Mouse (Mus musculus): ENCODE measurements around the gene Manba.
A peak's percentile ranks its signal among the peaks of the same experiment; 100 is the strongest.
"Not testable (repeated sequence)": the region's sequence is repeated elsewhere in the genome, so short reads cannot be mapped to it uniquely, and the experiment has no call there.

The Manba gene

DNA sequence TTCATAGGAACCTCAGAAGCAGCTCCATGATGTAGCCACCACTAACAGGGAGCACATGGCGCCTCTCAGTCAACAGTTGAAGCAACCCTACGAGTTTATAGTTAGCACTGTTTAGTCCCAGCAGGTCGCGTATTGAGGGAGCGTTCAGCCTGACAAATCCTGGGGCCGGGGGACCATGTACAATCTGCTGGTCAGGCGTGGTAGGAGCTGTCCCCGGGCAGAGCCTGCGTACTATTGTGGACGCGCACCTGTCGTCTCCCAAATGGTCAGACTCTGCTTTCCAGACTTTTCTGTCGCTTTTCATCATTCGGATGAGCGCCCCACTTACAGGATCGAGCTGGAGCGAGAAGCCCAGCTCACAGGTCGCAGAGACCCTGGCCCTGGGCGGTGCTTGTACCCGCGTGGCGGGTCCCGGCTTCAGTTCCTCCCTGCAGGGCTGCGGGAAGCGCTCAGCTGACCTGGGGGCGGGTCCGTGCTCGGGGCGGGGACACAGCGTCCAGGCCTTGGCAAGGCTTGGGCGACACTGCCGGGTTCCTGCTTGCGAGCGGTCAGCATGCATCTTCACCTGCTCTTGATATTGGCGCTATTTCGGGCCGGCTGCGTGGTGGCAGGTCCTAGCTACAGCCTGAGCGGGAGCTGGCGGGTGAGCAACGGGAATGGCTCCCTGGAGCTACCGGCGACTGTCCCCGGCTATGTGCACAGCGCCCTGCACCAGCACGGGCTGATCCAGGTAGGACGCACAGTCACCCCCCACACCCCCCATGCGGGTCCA is at the start of gene Manba:
TSS of gene Manba (plus strand) at position 484 of the 772 bp plus-strand sequence.
- peak; percentile 89 to 94 for DNase-seq

DNA sequence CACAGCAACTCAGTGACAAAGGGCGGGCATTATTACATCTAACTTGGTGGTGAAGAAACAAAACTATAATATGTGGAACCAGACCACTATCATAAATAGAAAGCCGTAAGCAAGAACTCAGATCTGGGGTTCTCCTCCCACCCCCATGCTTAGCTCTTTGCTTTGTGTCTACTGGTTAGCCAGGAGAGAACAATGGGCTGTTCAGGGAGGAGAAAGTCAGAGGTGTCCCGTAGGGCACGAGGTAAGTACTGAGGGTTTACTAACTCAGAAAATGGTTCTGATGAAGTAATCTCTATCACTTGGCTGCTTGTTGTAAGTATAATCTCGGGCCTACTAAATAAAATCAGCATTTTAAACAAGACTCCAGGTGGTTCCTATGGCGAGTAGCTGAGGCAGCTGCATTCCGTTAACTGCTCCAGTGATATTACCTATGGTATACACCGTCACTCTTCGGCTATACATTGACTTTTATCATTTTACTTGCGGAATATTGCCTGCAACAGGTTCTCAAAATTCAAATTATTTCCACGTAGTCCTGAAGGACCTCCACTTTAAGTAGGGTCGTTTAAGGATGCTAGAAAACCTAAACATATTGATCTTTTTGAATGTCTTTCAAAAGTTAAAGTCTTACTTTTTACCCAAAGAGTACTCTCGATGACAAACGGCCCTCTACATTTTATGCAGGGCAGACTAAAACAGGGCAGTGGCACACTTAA is 48.4 kb upstream of the Manba start:
- no peak for DNase-seq

DNA sequence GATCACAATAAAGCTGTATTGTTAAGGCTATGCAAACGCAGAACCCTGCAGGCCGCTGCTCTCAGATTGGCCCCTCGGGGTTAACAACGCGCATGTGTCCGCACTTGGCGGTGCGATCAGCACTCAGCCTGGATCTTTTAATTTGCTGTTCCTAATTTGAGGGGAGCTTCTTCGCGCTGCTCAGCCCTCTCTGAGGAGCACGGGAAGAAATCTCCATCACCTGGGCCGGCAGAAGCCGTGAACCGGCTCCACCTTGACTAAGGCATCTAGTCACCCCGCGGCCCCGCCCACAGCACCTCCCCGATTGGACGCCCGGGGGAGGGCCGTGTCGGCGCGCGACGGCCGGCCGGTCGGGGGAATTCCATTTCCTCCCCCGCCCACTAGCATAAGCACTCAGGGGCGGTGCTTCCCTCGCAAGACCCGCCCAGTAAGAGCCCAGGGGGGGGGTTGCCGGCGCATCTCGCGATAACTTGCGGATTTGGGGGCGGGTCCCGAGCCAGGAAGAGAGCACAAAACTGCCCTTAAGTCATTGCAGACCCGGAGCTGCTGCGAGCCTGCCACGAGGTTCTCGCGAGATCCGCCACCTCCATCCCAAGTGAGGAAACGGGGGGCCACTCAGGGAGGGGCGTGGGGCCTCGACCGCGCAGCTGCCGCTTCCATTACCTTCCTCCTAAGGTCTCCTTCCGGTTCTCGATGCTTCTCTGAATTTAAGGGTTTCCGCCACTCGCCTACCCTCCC is 47.5 kb upstream of the Manba start, which contains the start of gene Ube2d3:
TSS of gene Ube2d3 (plus strand) at position 392 of the 738 bp plus-strand sequence.
- DNase-seq, result peak; percentile 99

DNA sequence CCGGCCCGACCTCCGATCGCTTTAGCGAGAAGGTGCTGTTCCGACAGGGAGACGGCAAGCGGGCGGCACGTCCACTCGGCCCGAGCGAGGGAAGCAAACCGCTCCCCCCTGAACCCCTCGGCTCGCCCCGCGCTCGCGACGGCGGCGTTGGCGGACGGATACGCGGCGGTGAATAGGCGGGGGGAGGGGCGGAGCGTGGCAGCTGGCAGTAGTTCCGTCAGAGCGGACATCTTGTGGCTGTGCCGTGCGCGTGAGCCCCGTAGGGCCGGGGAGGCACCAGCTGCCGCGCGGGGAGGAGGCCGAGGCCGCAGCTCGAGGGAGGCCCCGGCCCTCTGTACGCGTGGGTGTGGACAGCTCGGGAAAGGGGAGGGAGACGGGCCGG is 46.9 kb upstream of the Manba start:
- peak; percentile 91 to 95 for DNase-seq

DNA sequence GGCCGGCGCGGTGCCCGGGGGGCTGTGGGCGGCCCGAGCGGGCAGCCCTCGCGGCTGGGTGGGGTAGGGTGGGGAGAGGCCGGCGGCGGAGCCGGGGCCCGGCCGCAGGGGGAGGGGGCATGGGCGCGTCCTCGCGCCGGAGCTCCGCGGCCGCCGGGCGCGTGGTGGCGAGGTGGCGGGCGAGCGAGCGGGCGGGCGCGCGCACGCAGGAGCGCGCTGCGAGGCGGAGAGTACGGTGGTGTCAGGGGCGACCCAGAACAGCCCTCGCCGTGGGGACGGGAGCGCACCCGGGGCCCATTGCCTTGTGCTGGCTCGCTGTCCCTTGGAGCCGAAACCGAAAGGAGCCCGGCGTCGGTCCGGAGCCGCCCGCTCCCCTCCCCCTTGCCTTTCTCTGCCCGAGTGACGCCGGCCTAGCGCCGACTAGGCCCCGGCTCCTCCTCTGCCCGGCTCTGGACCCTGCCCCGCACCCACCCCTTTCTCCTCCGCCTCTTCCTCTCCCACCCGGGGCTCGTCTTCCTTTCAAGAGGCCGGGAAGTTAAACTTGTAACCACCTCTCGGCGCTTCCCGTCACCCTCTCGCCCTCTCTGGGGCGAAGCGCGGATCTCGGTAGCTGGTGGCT is 46.4 kb upstream of the Manba start:
- peak; percentile 93 to 94 for DNase-seq

DNA sequence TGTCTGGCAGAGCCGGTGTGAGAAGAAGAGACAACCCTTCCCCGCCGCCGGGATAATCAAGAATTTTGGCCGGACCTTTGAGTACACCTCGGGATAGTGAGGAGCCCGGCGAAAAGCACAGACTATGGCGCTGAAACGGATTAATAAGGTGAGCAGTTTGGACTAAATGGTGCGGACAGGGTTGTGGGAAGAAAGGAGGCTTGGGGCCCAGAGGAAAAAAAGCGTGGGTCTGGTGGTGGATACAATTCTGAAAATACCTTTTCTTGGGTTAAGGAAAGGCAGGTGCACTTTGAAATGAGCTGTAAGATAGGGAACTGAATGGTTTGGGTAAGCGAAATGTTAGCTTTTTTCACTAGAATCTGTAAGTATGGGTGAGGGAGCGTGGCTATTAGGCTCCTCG is 45.8 kb upstream of the Manba start:
- no peak for DNase-seq

DNA sequence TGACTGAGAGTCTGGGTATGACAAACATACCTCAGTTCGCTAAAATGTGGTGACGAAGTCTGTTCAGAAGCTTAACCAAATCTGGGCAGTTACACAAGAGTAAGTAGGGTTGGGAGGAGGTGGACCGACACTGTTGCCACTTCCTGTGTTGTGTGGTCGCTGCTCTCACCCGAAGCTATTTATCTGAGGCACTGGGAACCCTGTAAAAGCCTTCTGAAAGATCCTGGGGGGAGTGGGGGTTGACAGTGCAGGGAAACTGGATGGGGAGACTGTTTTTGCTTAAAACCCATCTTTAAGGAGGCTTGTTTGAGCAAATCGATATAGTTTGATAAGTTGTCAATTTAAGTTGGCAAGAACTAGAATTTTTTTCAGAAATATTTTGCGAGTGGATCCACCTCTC is 45.2 kb upstream of the Manba start:
- DNase-seq, result peak; percentile 27 to 44

DNA sequence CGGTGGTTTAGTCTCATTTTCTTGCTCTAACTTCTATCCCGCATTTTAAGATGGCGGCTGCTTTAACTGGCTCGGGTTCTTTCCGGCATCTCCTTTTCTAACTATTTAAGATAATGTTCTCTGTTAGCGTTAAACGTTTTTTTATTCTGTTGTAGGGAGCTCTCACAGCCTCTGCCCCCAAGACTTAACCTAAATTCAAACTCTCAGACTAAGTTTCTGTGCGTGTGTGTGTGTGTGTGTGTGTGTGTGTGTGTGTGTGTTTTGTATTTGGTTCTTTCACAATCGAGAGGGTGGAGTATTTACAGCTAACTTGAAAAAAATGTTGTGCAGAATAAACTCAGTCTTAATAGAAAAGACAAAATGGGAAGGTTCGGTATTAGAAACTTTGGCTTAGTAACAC is 44.8 kb upstream of the Manba start:
- no peak for DNase-seq

DNA sequence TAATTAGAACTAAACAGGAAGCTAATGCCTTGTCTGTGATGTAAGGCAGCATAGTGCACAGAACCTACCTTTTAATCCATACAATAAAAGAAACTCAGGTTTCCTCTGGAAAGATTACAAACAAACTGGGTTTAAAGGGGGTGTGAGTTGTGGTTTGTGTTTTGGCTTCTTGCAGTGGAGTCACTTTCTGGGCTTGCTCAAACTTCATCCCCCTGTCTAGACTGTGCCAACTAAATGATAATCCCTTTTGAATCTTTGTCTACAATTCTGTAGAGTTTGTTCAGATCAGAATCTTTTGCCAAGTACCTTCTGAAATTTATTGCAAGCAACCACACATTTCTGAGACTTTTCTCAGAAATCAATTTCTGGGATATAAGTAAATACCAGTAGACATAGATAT is 40.5 kb upstream of the Manba start:
- no peak for DNase-seq

DNA sequence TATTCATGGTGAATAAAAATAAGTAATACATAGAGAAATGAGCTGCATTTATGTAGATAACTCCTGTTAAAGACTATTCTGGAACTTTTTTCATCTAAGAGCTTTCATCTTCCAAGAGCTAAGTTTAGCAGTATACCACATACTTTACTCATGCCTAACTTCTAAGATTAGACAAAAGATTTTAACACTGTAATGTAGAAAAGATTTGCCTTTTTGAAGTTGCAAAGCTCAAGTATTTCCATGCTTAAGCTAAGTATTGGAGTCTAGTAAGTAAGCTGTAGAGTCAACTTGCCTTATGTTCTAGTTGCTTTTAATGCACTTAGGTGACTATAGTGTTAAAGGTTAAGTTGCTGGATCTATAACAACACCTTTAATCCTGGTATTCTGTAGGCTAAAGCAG is 26.4 kb upstream of the Manba start:
- DNase-seq, result no peak

DNA sequence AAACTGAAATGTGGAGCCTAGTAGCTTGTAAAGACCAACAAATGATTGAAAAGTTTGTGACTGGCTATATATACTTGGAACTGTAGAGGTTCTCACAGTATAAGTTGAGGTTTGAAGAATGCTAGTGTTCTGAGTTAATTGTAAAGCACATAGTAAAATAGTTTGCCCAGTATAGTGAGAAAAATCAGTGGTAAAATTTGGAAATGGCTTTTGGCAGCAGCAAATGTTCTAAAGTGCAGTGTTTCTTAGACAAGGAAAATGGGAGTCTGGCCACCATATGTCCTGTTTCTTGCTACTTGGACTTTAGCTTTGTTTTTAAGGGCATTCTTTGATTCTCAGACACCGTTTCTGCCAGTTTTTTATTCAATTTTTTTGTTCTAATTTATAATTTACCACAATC is 17.0 kb upstream of the Manba start:
- DNase-seq, result no peak

DNA sequence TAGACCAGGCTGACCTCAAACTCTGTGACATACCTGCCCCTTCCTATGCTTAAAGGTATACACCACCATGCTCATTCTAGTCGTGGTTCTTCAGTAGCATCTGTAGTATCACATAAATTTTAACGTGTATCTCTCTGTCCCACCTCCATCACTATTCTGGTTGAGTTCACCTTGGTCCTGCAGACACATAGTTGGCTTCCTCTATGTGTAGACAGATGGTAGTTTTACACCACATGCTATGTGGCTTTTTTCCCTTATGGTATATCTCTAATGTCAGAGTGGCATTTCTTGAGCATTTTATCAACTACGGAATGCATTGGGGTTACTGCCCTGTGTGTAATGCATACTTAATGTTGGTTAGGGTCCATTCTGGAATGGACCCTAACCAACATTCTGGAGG is 16.3 kb upstream of the Manba start:
- DNase-seq, result no peak

DNA sequence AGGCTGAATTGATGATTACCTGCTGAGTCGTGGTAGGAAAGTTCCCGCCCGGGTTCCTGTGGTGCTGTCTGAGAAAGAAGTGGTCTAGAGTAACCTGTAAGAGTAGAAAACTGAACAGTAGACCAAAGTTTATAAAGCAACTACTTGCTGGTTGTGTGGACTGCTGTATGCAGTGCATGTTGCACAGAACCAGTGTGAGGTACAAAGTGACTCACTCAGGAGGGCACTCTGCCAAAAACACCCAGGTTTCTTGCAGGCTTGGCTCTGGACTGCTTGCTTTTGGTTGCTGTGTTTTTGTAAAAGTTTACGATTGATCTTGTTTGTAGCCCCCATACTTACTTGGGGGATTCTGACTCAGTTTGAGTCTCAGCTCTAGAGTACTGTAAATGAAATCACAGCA is 15.4 kb upstream of the Manba start:
- peak; percentile 83 to 89 for DNase-seq

DNA sequence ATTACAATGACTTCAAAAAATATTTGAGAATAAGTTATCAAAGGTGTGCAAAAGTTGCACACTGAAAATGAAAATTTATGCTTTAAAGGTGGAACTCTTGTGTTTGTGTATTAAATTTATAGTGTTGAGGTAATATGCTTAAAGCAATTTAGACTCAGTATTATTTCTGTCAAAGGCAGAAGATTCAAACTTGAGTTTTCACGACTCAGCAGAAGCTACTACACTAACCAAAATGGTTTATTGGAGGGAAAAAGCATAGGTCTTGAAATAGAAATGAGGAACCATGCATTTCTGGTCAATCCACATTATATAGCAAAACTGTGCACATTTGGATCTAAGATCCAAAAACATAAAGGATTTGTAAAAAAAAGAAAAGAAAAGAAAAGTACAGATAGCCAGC is 14.6 kb upstream of the Manba start:
- DNase-seq, result no peak

DNA sequence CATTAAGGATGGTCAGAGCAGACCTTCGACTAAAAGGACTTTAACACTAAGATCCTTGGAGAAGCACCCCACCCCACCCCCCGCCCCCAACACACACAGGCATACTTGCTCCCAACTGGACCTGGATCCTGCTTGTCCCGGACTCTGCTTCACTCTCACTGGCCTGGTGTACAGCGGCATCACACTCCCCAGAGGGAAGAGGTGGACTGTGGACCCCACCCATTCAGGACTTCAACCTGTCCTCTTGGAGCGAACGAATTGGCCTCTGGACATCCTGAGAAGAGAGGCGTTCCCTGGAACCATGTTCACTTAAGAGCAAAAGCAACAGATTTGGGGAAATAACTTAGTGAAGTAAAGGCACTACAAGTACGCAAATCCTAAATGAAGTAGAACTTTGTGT is 10.4 kb upstream of the Manba start:
- DNase-seq, result peak; percentile 70 to 71

DNA sequence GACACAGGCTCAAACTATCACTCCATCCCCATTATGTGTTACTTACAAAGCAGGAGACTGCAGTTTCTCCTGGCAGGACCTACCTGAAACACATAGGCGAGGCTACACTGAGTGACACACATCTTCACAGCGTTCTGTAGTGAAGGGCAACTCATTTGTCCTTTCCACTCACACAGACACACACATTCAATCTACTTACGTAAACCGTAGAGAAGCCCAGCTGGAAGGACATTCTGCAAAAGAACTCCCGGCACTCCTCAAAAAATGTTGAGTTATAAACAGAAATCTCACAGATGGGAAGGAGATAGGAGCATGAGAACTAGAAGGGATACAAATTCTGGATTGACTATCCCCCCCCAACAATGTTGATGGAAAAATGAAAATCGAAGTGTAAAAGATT is 9.1 kb upstream of the Manba start:
- DNase-seq, result no peak

DNA sequence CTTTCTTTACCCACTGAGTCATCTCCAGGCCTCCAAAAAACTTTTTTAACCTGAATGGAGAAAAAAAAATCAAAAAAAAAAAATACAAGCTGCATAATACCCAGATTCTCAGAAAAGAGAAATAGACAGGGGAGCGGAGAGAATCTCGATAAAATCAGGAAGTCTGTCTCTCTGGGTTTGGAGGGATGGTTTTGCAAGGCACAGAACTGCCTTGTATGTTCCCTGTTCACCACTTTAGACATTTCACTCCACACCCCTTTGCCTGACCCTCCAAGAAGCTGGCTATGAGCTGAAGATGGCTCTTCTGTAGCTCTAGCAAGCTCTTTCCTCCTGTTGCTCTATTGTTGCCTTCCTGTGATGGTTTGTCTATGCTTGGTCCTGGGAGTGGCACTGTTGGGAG is 8.4 kb upstream of the Manba start:
- no peak for DNase-seq

DNA sequence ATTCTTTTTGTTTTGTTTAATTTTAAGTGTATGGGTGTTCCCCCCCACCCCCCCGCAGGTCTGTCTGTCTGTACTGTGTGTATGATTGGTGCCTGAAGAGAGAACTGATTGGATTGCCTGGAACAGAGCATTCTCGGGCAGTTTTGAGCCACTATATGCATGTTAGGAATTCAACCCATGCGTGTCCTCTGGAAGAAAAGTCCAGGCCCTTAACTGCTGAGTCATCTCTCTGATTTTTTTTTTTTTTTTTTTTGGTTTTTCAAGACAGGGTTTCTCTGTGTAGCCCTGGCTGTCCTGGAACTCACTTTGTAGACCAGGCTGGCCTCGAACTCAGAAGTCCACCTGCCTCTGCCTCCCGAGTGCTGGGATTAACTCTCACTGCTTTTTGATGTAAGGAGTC is 6.3 kb upstream of the Manba start:
- not testable (repeated sequence) for DNase-seq

DNA sequence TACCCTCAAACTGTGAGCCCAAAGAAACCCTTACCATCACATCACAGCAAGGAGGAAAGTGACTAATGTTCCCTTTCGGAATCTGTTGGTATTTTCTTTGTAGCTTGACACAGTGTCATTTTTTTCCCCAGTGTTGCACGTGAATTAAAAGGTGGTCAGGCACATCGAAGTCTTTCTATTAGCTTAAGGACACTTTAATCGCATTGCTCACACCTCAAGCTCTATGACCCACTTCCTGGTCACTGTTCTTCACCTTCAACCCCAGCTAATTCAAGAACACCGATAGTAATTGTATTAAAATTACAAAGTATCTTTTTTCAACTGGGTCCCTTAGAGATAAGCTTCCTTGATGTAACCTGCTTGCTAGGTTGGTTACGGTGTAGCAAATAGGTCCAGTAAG is 4.6 kb upstream of the Manba start:
- DNase-seq, result no peak

DNA sequence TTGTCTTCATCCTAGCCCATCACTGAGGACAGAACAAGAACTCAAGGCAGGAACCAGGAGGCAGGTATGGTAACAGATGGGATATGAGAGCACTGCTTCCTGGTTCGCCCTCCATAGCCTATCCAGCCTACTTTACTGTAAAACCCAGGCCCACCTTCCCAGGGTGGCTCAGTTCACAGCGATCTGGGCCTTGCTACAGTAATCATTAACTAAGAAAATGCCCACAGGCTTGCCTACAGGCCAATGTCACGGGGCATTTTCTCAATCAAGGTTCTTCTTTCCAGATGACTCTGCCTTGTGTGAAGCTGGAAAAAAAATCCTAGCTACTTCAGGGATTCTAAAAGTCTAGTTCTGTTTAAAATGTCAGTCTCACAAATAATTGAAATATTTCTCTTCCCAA is 3.8 kb upstream of the Manba start:
- DNase-seq, result peak; percentile 42 to 78

DNA sequence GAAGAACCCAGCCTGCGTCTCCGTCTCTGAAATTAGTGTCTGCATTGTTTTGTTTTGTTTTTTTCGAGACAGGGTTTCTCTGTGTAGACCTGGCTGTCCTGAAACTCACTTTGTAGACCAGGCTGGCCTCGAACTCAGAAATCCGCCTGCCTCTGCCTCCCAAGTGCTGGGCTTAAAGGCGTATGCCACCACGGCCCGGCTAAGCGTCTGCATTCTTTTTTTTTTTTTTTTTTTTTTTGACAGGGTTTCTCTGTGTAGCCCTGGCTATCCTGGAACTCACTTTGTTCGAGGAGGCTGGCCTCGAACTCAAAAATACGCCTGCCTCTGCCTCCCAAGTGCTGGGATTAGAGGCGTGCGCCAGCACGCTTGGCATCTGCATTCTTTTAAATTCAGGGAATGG is 761 bp upstream of the Manba start:
- not testable (repeated sequence) for DNase-seq

DNA sequence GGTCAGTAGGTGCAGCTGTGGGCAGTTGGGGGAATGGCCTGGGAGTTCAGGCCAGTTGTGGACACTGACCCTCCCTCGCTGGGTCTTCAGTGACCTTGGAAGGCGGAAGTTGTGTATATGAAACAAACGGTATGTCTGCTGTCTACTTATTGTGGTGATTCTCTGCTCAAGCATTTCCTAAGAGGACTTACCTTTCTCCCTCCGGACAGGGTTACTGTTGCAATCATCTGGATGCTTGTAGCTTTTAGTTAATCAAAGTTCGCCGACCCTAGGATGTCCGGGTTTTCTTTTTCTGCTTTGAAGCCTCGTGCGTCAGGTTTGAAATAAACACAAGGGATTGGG is 460 bp downstream of the Manba start:
- no peak for DNase-seq

DNA sequence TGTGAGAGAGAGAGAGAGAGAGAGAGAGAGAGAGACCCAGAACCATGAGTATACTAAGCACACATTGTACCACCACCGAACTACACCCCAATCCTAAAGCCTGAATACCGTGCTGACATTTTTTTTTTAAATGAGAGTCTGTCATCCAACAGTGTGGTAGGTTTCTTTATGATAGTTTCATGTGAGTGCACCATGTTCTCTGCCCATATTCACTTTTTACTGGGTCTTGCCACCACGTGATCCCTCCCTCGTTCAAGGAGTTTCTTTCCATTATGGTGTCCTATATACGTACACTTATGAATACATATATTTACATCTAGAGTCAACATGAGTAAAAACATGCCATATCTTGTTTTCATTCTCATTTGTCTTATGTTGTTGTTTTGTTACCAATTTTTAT is 940 bp downstream of the Manba start:
- DNase-seq, result no peak

Data from kidney, postnatal 36 days (tissue).